Mouse (Mus musculus) brain, embryonic 14.5 days (tissue): ENCODE measurements around the gene Gm28042.

ENCODE experiments used
- CTCF ChIP-seq: fragments of 200-500 bp; IDR thresholded peaks from 2 replicates; pipeline ENCODE4 v1.5.1; 2012; ENCODE audit warnings: inconsistent platforms, mild to moderate bottlenecking, moderate library complexity, borderline replicate concordance; ENCODE audit not compliant: insufficient read depth, insufficient read length; ENCODE audit errors: extremely low read depth
- POLR2A ChIP-seq: fragments of 200-500 bp; IDR thresholded peaks from 2 replicates; pipeline ENCODE4 v1.6.1; 2012; ENCODE audit warnings: mild to moderate bottlenecking, inconsistent platforms, borderline replicate concordance; ENCODE audit not compliant: poor library complexity, insufficient read depth, insufficient read length, severe bottlenecking; ENCODE audit errors: extremely low read depth

- no peak for TF ChIP-seq POLR2A
- TF ChIP-seq CTCF, result no peak
Measured at GRCm38 (mm10) chr2:119980343-119980986, 46.8 kb upstream of the Gm28042 start.
